Mouse (Mus musculus) forelimb bud, embryonic 11.5 days (tissue): ENCODE data around the gene Mrpl12.

Experiments
- DNase-seq: peaks from one replicate; pipeline ENCODE4 v3.0.0-alpha.2; 2012; ENCODE audit warnings: low read depth, low spot score

Gene Mrpl12

DNA sequence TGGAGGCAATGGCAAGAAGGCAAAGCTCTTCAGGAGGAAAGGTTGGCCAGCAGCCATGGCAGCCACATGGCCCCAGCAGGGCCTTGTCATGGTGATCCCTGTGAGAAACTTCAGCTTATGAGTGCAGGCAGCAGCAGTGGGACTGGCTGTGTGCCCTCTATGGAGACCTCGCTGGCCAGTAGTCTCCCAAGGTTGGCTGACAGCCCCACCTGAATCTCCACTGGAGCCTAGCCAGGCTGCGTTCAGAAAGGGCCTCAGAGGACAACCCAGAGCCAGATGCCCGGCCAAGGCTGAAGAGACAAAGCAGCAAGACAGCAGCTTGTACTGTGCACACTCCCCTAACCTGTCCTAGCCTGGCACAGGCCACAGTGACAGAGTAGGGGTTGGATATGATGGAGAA is 54.1 kb downstream of the Mrpl12 start:
- no peak for DNase-seq
